Mouse (Mus musculus) frontal cortex, postnatal 10 days (tissue): Measurements from ENCODE around the gene Cish.

Experiments
- DNase-seq, 2 experiments: peaks; one replicate each; pipeline ENCODE4 v3.0.0; 2022; ENCODE audit warnings: low spot score in 2 of 2, mixed read lengths in 1 of 2

Gene Cish

GRCm38 (mm10) chr9:107347586-107348183, 51.9 kb downstream of the Cish start:
- DNase-seq: no peak

GRCm38 (mm10) chr9:107349321-107349720, 53.5 kb downstream of the Cish start:
- no peak for DNase-seq
